Comparison of ENCODE assay signal across 24 mouse cellular contexts in genomic region chr6:122469030-122469640, GRCm38 (mm10). TPM values are rescaled to one million over a fixed set of nuclear protein-coding genes. Genes with fewer than 3 reads are reported as not detected.
DNase-seq lines count a peak whose midpoint lies in the region; ATAC-seq and TF ChIP-seq lines count a peak whose summit lies in the region.
"Had no signal": no experiment of that assay in that cellular context is flagged by ENCODE, and none has a peak within 500 bp of the region (broad histone marks: within the 10 kb centered on the region; RNA-seq: fewer than 3 reads in every experiment).

No protein-coding gene starts in this region.

- ATAC-seq in intestine, embryonic 16.5 days = peak; percentile 62
- no peak; the same call in 1 of the 2 replicates for ATAC-seq in intestine, embryonic 15.5 days
- ATAC-seq in intestine, postnatal 0 days = peak; percentile 97
- ATAC-seq in inflammation-experienced regulatory T-cells, adult 6 months = no peak
- no peak for ATAC-seq in forebrain, embryonic 12.5 days (ENCODE audit: low FRiP score)
- ATAC-seq in forebrain, embryonic 11.5 days (replicated peaks; ENCODE audit: low FRiP score) = no peak

- peak; percentile 53 for DNase-seq in MEL-GATA-1-ER (ENCODE audit: extremely low read depth, low read depth)
- DNase-seq in forebrain, embryonic 11.5 days (ENCODE audit: low spot score) = no peak
- DNase-seq: adrenal gland, adult 2 months; cerebellum, adult 8-10 months; kidney, adult 11 months; layer of hippocampus, postnatal 36 days; lung, embryonic 14.5 days; lung, postnatal 4 days; right cerebral cortex, adult 18-20 months; thymus, postnatal 36 days had no signal

- H3K4me1 ChIP-seq in intestine, embryonic 16.5 days (ENCODE audit: control insufficient read depth, insufficient read depth, low read length) = no peaks in the 10 kb centered on the region
- H3K4me1 ChIP-seq in intestine, embryonic 15.5 days (replicated peaks) = no peaks in the 10 kb centered on the region
- no peaks in the 10 kb centered on the region for H3K4me1 ChIP-seq in intestine, postnatal 0 days (replicated peaks; ENCODE audit: control insufficient read depth, insufficient read depth, low read length)
- no peaks in the 10 kb centered on the region for H3K4me1 ChIP-seq in forebrain, embryonic 12.5 days
- no peaks in the 10 kb centered on the region for H3K4me1 ChIP-seq in forebrain, embryonic 11.5 days (replicated peaks; ENCODE audit: control insufficient read depth, insufficient read depth, low read length)
- H3K4me1 ChIP-seq: embryonic facial prominence, embryonic 15.5 days; heart, embryonic 13.5 days; limb, embryonic 13.5 days; midbrain, embryonic 12.5 days; neural tube, embryonic 12.5 days had no signal

- no peak overlapping the region for H3K27ac ChIP-seq in intestine, embryonic 16.5 days (ENCODE audit: low read length)
- no peak overlapping the region for H3K27ac ChIP-seq in intestine, embryonic 15.5 days
- no peak overlapping the region for H3K27ac ChIP-seq in intestine, postnatal 0 days (ENCODE audit: low read depth, low read length)
- no peak overlapping the region for H3K27ac ChIP-seq in forebrain, embryonic 12.5 days
- no peak overlapping the region for H3K27ac ChIP-seq in forebrain, embryonic 11.5 days (ENCODE audit: low read depth, low read length)
- H3K27ac ChIP-seq: embryonic facial prominence, embryonic 15.5 days; heart, embryonic 13.5 days; hindbrain, embryonic 14.5 days; kidney, postnatal 0 days; layer of hippocampus, adult 2 months; limb, embryonic 13.5 days; midbrain, embryonic 12.5 days; neural tube, embryonic 12.5 days had no signal

- H3K4me3 ChIP-seq in intestine, embryonic 16.5 days (ENCODE audit: low read length) = no peak overlapping the region
- no peak overlapping the region for H3K4me3 ChIP-seq in intestine, embryonic 15.5 days (replicated peaks)
- H3K4me3 ChIP-seq in intestine, postnatal 0 days (ENCODE audit: low read depth, low read length) = no peak overlapping the region
- H3K4me3 ChIP-seq in forebrain, embryonic 12.5 days (replicated peaks) = no peak overlapping the region
- no peak overlapping the region for H3K4me3 ChIP-seq in forebrain, embryonic 11.5 days (ENCODE audit: low read depth, low read length)
- H3K4me3 ChIP-seq: embryonic facial prominence, embryonic 15.5 days; heart, embryonic 13.5 days; layer of hippocampus, adult 2 months; limb, embryonic 13.5 days; midbrain, embryonic 12.5 days; neural tube, embryonic 12.5 days had no signal

- 92% methylated on average over 15 of the region's 15 CpGs for WGBS in intestine, embryonic 16.5 days
- WGBS in intestine, embryonic 15.5 days = 91% methylated on average over 15 of the region's 15 CpGs
- 74% methylated on average over 15 of the region's 15 CpGs for WGBS in intestine, postnatal 0 days
- 93% methylated on average over 15 of the region's 15 CpGs for WGBS in forebrain, embryonic 12.5 days
- WGBS in forebrain, embryonic 11.5 days = 92% methylated on average over 15 of the region's 15 CpGs

- no peak overlapping the region for H3K9ac ChIP-seq in intestine, embryonic 16.5 days (ENCODE audit: low read depth, low read length)
- no peak overlapping the region for H3K9ac ChIP-seq in intestine, embryonic 15.5 days
- H3K9ac ChIP-seq in intestine, postnatal 0 days (ENCODE audit: low read depth, low read length) = no peak overlapping the region
- no peak overlapping the region for H3K9ac ChIP-seq in forebrain, embryonic 12.5 days
- H3K9ac ChIP-seq in forebrain, embryonic 11.5 days (ENCODE audit: low read length) = no peak overlapping the region
- H3K9ac ChIP-seq: embryonic facial prominence, embryonic 15.5 days; heart, embryonic 13.5 days; hindbrain, embryonic 14.5 days; limb, embryonic 13.5 days; lung, embryonic 14.5 days; midbrain, embryonic 12.5 days; neural tube, embryonic 12.5 days had no signal

- no peak for TF ChIP-seq CTCF in intestine, postnatal 0 days (IDR thresholded peaks at IDR 0.05; ENCODE audit: low read depth)

- no peaks in the 10 kb centered on the region for H3K36me3 ChIP-seq in intestine, embryonic 16.5 days (ENCODE audit: control insufficient read depth, insufficient read depth, low read length)
- H3K36me3 ChIP-seq in intestine, embryonic 15.5 days = no peaks in the 10 kb centered on the region
- no peaks in the 10 kb centered on the region for H3K36me3 ChIP-seq in intestine, postnatal 0 days (ENCODE audit: control insufficient read depth, insufficient read depth)
- peaks cover 72% of the 10 kb centered on the region for H3K36me3 ChIP-seq in forebrain, embryonic 12.5 days (replicated peaks)
- peaks cover 7% of the 10 kb centered on the region for H3K36me3 ChIP-seq in forebrain, embryonic 11.5 days (ENCODE audit: control insufficient read depth, insufficient read depth, low read length)
- H3K36me3 ChIP-seq: embryonic facial prominence, embryonic 15.5 days had no signal

- H3K9me3 ChIP-seq in intestine, embryonic 16.5 days (ENCODE audit: control insufficient read depth, low read length) = no peaks in the 10 kb centered on the region
- H3K9me3 ChIP-seq in intestine, embryonic 15.5 days = no peaks in the 10 kb centered on the region
- no peaks in the 10 kb centered on the region for H3K9me3 ChIP-seq in intestine, postnatal 0 days (ENCODE audit: control insufficient read depth)
- H3K9me3 ChIP-seq in forebrain, embryonic 12.5 days = no peaks in the 10 kb centered on the region
- H3K9me3 ChIP-seq in forebrain, embryonic 11.5 days (ENCODE audit: control insufficient read depth, low read length) = no peaks in the 10 kb centered on the region
- H3K9me3 ChIP-seq: embryonic facial prominence, embryonic 15.5 days; heart, embryonic 13.5 days; limb, embryonic 13.5 days; midbrain, embryonic 12.5 days; neural tube, embryonic 12.5 days had no signal

- no peak overlapping the region for H3K4me2 ChIP-seq in intestine, embryonic 16.5 days (ENCODE audit: low read depth, low read length)
- H3K4me2 ChIP-seq in intestine, embryonic 15.5 days (replicated peaks) = no peak overlapping the region
- H3K4me2 ChIP-seq in intestine, postnatal 0 days (replicated peaks; ENCODE audit: low read depth) = no peak overlapping the region
- H3K4me2 ChIP-seq in forebrain, embryonic 12.5 days = no peak overlapping the region
- H3K4me2 ChIP-seq in forebrain, embryonic 11.5 days (ENCODE audit: low read depth, low read length, severe bottlenecking) = no peak overlapping the region
- H3K4me2 ChIP-seq: embryonic facial prominence, embryonic 15.5 days; heart, embryonic 13.5 days; hindbrain, embryonic 14.5 days; limb, embryonic 13.5 days; lung, embryonic 14.5 days; midbrain, embryonic 12.5 days; neural tube, embryonic 12.5 days had no signal

- no peaks in the 10 kb centered on the region for H3K27me3 ChIP-seq in intestine, embryonic 16.5 days (replicated peaks; ENCODE audit: control insufficient read depth, insufficient read depth, low read length)
- no peaks in the 10 kb centered on the region for H3K27me3 ChIP-seq in intestine, embryonic 15.5 days (replicated peaks)
- no peaks in the 10 kb centered on the region for H3K27me3 ChIP-seq in intestine, postnatal 0 days (replicated peaks; ENCODE audit: control insufficient read depth, insufficient read depth, low read length)
- no peaks in the 10 kb centered on the region for H3K27me3 ChIP-seq in forebrain, embryonic 12.5 days
- H3K27me3 ChIP-seq in forebrain, embryonic 11.5 days (ENCODE audit: control insufficient read depth, insufficient read depth, low read length) = no peaks in the 10 kb centered on the region
- H3K27me3 ChIP-seq: embryonic facial prominence, embryonic 15.5 days; heart, embryonic 13.5 days; limb, embryonic 13.5 days; midbrain, embryonic 12.5 days; neural tube, embryonic 12.5 days had no signal

RNA-seq across cellular contexts. Expression of gene Rimklb, which starts 29.4 kb away (rescaled TPM):
- polyA plus RNA-seq in intestine, embryonic 16.5 days (2015; fragmentation: Nextera tagmentation; extraction: Ambion mirVana) = 3.5 and 3.7 TPM in 2 replicates
- polyA plus RNA-seq in intestine, embryonic 15.5 days (2015; fragmentation: Nextera tagmentation; extraction: Ambion mirVana) = 6.4 and 6.9 TPM in 2 replicates
- 1.3 and 1.5 TPM in 2 replicates for polyA plus RNA-seq in intestine, postnatal 0 days (2015; fragmentation: Nextera tagmentation; extraction: Ambion mirVana)
- under 1 TPM in 1 of 3 experiments, not detected in 2; 0.09 TPM for polyA plus RNA-seq in inflammation-experienced regulatory T-cells, adult 6 months (2017; shearing (Covaris generic))
- polyA plus RNA-seq in forebrain, embryonic 12.5 days (2016; fragmentation: Nextera tagmentation; extraction: Ambion mirVana) = 81.6 and 84.6 TPM in 2 replicates
- polyA plus RNA-seq in forebrain, embryonic 11.5 days (2014; fragmentation: Nextera tagmentation; extraction: Ambion mirVana) = 62.9 and 64.9 TPM in 2 replicates
- polyA plus RNA-seq: small intestine, adult 2 months had no signal

RNA-seq across cellular contexts. Expression of gene Mfap5, which starts 36.5 kb away (rescaled TPM):
- 8.8 and 9.2 TPM in 2 replicates for polyA plus RNA-seq in intestine, embryonic 16.5 days (2015; fragmentation: Nextera tagmentation; extraction: Ambion mirVana)
- polyA plus RNA-seq in intestine, embryonic 15.5 days (2015; fragmentation: Nextera tagmentation; extraction: Ambion mirVana) = 8.8 and 9.9 TPM in 2 replicates
- polyA plus RNA-seq in intestine, postnatal 0 days (2015; fragmentation: Nextera tagmentation; extraction: Ambion mirVana) = 23.6 and 30.5 TPM in 2 replicates
- polyA plus RNA-seq in inflammation-experienced regulatory T-cells, adult 6 months (2017; shearing (Covaris generic)) = not detected
- 0.51 and 0.75 TPM in 2 replicates for polyA plus RNA-seq in forebrain, embryonic 12.5 days (2016; fragmentation: Nextera tagmentation; extraction: Ambion mirVana)
- 0.77 and 1.3 TPM in 2 replicates for polyA plus RNA-seq in forebrain, embryonic 11.5 days (2014; fragmentation: Nextera tagmentation; extraction: Ambion mirVana)

Comparison
In these comparisons a context has a peak if more than half of its experiments do, and no peak if none do; other contexts are left out.
1. ATAC-seq: peak in intestine, embryonic 16.5 days (single experiment) and intestine, postnatal 0 days (single experiment); none in intestine, embryonic 15.5 days (single experiment), inflammation-experienced regulatory T-cells, adult 6 months (single experiment), forebrain, embryonic 12.5 days (single experiment) and forebrain, embryonic 11.5 days (single experiment).